Mouse (Mus musculus): Measurements from ENCODE around the gene Rbm34. TPM values are rescaled to one million over a fixed set of nuclear protein-coding genes. Genes with fewer than 3 reads are reported as not detected.

The Rbm34 gene
- total RNA-seq, 2 experiments from 2014 or later: 14.0 to 14.8 TPM

DNA sequence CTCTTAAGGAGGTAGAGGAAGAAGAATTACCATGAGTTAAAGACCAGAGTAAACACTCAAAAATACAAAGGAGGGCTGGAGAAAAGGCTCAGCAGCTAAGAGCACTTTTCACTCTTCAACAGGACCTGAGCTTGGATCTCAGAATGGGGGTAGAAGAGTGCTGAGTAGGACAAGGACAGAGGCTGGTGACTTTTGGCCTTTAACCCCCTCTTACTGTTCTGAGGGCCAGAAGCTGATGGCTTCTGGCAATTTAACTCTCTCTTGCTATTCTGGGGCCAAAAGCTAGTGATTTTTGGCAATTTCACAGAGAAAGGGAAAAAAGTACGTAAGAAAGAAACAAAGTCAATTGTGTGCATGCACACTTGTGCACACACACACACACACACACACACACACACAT lies 8.0 kb downstream of the Rbm34 start:
- no peak for DNase-seq (ENCODE audit: low spot score in 2 of 2)

DNA sequence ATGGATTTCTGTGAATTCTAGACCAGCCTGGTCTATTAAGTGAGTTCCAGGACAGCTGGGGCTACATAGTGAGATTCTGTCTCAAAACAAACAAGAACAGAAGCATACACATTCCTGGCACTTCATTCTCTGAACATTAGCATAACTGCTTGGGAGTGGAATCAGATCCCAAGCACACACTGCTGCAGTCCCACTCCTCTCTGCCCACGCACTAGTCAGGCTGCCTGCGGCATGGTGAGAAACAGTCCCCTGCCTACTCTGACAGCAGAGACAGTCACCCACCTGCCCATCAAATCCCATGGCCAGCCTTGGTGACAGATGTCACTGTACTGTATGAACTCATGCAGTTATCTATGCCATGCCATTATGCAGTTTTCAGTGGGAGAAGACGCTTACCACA lies 9.4 kb downstream of the Rbm34 start:
- DNase-seq (ENCODE audit: low spot score in 2 of 2): peak; percentile 35 to 84

DNA sequence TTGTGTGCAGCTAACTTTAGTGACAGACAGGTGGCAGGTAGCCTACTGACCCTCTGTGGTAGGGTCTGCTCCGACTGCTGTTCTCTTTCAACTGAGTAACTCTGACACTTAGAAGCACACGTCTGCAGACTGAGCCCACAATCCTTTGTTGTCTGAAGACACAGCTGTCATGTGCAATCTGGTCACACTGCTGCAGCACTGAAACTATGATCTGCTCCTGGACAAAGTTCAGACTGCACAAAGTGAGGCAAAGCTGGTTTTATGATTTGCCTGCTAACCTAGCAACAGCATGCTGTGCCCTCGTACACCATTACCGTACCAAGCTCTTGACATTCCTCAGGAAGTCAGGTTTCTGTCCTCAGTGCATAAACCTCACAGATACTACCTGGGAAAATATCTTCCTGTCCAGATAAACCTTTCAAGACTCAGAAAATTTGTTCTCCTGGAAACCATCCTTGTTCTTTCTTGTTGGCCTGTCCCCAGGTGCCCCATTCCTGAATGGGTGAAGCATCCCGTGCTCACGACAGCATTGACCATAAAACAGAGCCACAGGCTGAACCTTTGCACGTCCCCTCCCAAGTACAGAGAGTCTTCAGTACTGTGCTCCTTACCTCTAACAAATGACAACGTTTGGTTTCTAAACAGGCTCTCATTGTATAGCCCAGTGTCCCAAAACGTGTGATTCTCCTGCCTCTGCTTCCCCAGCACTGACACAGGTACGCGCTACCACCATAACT lies 18.8 kb downstream of the Rbm34 start:
- DNase-seq (ENCODE audit: low spot score in 2 of 2): no peak

DNA sequence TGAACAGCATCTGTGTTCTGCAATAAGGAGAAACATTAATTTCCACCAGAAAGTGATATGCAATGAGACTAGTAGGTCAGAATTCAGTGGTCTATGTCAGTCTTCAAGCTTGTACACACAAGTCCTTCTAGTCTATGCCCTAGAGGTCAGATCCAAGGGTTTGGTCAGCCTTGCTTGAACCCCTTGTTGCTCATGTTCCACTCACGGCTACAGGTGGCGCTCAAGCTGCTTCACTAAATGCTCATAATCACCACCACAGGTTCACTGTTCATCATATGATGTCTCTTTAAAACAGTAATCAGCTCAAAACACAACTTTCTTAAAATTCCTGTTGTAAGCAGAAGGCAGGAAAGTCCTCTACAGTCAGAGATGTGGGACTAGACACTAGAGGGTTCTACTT lies 21.3 kb downstream of the Rbm34 start:
- no peak for DNase-seq (ENCODE audit: low spot score in 2 of 2)

DNA sequence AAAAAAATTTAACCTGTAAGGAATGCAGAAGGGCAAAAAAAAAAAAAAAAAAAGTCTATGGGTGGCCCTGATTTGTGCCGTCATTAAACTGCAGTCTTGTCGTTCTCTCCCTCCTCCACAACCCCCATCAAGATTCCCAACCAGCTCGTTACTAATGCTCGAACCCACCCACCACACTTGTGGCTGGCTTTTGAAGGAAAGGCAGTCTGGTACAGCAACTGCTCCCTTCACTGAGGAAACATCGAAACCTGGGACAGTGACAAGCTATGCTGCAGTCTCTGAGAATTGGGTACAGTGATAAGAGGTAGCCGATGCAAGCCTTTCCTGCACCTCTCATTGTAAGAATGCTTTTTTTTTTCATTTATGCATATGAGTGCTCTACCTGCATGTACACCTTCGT lies 24.4 kb downstream of the Rbm34 start:
- DNase-seq (ENCODE audit: low spot score in 2 of 2): peak in 1 of 2 experiments; percentile 60

DNA sequence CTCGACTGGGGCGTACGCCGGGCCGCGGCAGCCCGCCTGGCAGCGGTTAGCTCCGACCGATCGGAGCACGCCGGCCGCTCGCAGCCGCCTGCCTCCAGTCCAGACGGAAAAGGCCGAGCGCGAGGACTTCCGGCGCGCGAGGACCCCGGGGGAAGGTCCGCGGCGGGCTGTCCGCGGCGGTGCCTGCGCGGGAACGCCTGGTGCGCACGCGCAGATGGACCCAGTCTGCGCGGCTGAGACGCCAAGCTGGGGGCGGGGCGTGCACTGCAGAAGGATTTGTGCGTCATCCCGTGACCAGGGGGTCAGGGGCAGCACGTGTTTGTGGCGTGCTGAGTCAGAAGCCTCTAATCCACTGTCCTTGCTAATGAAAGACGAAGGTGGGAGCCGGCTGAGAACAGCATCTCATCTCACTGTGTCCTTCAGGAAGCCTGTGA lies 25.1 kb downstream of the Rbm34 start, which contains the start of gene Tomm20:
Gene Tomm20, minus strand, starts transcription at position 115 of the 434 bp plus-strand sequence.
- peak; percentile 96 to 97 for DNase-seq (ENCODE audit: low spot score in 2 of 2)

DNA sequence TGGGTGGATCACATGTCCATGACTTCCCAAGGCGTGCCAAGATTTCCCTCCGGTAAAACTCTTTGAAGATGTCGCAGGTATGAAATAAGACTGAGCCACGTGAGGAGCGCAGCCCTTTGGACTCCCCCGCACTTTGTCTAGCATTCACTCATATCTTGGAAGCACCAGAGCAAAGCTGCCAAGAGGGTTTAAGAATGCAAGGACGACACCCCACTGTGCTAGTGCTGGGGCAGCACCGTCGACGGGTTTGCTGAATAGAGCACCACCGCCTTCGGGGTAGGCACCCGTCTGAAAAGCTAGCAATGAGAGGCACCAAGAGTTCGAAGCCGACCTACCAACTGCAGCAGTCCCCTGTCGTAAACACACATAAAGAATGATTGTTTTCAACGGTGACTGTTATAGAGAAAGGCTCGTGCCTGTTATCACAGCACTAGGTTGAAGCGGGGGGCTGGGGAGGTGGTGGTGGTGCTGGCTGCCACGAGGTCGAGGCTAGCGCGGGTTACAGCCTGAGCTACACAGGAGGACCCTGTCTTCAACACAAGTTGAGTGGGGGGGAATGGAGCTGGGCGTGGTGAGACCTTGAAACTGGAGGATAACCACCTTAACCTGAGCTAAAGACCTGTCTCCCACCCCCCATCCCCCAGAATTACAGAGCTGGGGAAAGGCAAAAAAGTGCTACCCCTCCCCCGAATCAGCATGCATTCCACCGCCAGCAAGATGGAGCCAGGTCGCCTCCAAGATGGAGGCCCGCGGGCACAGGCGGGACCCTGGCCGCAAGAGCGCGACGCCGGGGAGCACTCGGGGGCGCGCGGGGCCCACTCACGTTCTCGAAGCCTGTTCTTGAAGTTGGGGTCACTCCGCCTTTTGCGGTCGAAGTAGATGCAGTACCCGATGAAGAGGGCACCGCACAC lies 25.8 kb downstream of the Rbm34 start:
- DNase-seq (ENCODE audit: low spot score in 2 of 2): peak in 1 of 2 experiments; percentile 20

DNA sequence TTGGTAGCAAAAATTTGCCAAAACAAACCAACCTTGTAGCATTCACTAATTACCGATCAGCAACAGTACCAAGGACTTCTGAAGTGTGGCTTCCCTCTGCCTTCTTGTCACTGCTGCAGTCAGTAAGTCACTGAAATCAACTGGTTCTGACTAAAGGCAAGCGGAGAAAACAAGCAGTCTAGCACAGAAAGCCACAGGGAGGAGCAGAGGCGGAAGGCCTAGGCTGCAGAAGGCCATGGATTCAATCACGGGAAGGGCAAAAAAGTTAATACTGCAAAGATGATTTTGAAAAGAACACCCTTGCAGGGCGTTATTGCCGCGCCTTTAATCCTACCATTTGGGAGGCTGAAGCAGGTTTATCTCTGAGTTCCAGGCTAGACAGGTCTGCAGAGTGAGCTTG lies 27.3 kb downstream of the Rbm34 start:
- DNase-seq (ENCODE audit: low spot score in 2 of 2): no peak

DNA sequence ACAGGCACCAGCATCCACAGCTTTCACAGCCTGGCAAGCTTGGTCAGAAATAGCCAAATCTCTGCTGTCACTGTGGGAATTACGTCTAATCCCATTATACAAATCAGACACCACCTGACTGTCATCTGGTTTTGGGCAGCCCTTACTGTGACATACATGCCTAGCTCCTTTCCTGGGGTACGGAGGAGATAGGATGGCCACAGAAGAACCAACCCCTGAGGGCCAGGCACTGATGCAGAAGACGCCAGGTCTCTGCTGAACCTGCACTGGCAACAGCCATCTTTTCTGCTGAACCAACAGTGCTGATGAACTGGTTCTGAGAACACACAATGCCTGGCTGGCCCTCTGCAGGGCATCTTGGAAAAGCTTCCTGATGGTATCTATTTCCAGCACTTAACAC lies 33.5 kb downstream of the Rbm34 start:
- DNase-seq (ENCODE audit: low spot score in 2 of 2): no peak

DNA sequence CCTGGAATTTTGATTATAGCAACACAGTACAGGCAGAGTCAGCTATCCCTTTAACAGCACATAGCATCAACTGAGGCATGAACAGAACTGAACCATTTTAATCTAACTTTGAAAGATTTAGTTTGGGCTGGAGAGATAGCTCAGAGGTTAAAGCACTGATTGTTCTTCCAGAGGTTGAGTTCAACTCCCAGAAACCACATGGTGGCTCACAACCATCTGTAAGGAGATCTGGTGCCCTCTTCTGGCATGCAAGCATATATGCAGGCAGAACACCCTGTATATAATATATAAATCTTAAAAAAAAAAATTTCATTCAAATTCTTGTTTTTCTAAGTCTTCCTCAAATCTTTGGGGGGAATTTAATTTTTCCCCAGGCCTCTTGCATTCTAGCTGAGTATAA lies 34.9 kb downstream of the Rbm34 start:
- DNase-seq (ENCODE audit: low spot score in 2 of 2): no peak

DNA sequence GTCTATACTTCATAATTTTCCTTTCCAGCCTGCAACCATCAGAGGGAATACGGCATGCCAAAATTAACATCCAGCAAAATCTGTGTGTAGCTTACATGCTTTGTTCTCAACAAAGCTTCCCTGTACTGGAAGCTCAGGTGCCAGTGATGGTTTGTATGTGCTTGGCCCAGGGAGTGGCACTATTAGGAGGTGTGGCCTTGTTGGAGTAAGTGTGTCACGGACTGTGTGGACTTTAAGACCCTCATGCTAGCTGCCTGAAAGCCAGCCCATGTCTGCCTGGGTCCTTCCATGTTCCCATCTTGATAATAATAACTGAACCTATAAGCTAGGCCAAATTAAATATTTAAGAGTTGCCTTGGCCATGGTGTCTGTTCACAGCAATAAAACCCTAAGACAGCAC lies 35.5 kb downstream of the Rbm34 start:
- DNase-seq (ENCODE audit: low spot score in 2 of 2): no peak

DNA sequence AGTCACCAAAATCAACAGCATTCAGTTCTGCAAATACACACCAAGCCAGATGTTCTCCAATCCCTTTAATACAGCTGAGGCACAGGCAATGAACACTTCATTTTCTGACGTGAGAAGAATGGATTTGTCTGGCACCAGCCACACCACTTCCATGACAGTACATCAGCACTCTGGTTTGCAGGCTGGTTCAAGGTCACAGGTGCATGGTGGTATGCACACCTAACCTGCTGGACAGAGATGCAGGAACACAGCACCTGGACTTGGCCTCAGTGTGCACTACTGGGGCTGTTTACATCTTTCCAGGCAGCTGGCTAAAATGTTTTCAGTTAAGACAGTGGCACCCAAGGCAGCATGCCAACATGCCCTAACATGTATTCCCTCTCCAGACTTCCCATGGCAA lies 38.2 kb downstream of the Rbm34 start:
- no peak for DNase-seq (ENCODE audit: low spot score in 2 of 2)

DNA sequence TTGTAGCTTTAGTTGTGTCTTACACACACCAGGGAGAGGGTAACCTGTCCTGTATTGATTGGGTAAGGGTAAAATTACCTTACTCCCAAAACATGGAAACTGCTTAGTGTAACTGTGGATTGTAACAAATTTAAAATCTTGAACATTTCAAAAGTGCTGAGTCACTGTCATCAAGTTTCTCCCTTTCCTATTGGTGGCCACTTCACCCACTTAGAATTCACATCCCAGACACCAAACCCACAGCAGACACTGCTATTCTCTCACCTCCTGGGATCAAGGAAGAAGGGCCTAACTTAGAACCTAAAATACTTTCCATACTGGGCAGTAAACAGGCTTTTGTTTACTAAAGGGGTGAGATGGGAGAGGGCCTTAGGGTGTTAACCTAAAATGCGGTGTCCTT lies 38.6 kb downstream of the Rbm34 start:
- no peak for DNase-seq (ENCODE audit: low spot score in 2 of 2)

DNA sequence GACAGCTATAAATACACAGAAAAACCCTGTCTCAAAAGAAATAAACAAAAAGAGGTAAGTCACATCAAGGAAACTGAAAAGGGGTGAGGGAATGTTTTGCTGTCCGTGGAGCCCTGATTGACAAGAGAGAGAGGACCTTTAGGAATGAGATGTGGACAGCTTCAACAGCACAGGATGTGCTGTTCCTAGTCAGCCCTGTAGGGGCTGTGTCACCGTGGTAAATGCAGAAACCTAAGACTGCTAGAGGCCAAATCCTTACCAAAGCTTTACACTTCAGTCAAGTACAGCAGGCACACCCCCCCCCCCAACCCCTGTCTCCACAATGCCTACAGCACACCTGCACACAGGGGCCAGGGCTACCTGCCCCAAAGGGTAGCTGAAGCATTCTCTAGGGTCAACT lies 39.2 kb downstream of the Rbm34 start:
- no peak for DNase-seq (ENCODE audit: low spot score in 2 of 2)

DNA sequence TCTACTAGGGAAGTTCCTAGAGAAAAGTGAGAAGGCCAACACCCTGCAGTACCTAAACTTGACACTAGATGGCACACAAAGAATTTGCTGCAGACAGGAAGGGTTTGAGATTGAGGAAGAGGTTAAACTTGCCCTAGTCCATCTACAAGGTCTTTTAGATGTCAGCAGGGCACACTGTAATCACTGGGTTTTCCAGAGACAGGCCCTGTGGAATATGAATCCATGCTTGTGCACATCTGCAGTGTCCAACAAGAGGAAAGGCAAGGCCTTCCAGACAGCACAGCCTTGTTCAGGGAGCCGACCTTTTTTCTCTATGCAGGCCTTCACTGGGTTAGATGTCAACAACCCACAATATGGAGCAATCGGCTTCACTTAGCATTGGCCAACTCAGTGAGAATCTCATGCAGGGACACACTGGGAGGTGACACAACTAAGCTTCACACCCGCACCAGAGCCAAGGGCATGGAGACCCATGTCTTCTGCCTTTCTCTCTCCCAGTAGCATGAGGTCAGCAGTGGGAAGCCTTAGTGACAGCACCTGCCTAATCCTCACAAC lies 41.2 kb downstream of the Rbm34 start:
- peak; percentile 67 to 73 for DNase-seq (ENCODE audit: low spot score in 2 of 2)

DNA sequence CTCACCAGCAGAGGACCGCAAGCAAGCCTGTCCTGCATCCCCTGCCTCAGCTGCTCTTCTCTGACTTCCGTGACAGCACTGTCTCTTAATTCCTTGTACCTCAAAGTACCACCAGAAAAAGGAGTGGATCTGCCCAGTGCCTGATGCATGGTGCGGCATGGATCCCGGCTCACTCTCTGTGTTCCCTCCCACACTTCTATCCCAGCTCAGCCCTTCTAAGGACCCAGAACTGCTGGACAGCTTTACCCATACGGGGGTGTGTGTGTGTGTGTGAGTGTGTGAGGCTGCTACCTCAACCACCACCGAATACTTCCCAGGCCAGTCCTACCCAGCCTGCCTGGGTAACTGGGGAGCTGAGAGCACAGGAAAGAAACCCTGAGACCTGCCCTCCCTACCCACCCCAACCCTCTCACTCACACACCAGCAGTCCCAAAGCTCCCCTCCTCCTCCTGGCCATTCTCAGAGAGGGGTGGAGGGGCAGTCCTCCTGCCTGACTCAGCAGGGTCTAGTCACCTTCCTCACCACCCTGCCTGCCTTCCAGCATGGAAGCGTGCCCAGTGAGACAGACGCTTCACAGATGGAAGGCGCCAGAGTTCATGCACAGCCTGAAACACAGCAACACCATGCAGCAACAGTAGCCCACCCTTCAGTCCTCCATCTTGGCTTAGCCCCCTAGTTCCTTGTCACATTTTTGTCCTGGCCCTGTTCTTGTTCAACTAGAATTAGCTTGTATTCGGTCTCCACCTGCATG lies 41.9 kb downstream of the Rbm34 start:
- no peak for DNase-seq (ENCODE audit: low spot score in 2 of 2)

DNA sequence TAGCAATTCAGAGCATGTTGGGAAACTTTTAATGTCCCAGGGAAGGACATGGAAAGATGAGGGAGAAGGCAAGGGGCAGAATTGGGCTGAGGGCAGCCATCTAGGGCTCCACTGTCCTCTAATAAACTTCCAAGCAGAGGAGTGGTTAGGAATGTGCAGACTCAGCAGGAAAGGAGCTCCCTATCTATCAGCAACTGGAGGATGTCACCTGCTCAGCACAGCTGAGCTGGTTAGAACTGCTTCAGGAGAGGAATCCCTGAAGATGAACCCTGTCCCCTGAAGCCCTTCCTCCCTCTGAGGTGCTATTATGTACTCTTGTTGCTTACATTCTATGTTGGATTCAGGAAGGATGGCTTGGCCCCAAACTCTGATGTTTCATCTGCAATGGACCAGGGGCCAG lies 42.8 kb downstream of the Rbm34 start:
- DNase-seq (ENCODE audit: low spot score in 2 of 2): no peak

DNA sequence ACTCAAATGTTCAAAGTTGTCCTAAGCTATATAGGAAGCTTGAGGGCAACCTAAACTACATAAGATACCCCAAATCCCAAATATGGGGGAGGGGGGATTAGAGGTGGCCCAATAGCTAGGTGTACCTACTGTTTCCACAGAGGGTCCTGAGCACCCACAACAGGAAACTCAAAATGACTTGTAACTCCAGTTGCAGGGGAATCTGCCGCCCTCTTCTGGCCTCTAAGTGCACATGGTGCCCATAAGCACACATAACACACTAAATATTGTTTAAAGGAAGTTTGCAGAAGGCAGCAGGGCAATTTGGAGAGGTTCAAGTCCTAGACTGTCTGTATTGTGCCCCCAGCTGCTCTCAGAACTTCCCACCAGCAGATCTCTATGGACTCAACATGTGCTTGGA lies 43.8 kb downstream of the Rbm34 start:
- no peak for DNase-seq (ENCODE audit: low spot score in 2 of 2)

DNA sequence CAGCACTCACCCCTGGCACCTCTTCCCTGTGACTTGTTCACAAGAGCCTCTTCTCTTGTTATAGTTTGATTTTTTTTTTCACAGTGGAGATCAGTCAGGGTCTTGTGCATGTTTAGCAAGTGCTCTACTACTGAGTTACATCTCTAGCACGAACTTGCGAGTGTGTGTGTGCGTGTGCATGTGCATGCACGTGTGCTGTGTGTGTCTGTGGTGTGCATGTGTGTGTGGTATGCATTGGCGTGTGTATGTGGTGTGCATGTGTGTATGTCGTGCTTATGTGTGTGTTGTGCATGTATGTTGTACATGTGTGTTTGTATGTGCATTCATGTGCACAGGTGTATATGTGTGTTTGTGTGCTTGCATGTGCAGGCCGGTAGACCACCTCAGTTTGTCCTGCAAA lies 47.9 kb downstream of the Rbm34 start:
- no peak for DNase-seq (ENCODE audit: low spot score in 2 of 2)

DNA sequence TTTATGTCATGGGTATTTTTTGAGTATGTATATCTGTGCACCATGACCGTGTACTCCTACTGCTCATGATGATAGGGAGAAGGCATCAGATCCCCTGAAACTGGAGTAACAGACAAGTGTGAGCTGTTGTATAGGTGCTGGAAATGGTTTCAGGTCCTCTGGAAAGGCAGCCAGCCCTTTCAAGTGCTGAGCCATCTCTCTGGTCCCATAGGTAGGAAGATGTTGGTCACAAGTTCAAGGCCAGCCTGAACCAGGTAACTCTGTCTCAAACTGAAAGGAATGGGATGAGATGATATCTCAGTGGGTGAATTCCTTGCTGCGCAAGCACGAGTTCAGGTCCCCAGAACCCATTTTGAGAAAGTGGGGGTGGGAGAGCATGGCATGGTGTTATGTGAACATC lies 49.4 kb downstream of the Rbm34 start:
- DNase-seq (ENCODE audit: low spot score in 2 of 2): no peak

DNA sequence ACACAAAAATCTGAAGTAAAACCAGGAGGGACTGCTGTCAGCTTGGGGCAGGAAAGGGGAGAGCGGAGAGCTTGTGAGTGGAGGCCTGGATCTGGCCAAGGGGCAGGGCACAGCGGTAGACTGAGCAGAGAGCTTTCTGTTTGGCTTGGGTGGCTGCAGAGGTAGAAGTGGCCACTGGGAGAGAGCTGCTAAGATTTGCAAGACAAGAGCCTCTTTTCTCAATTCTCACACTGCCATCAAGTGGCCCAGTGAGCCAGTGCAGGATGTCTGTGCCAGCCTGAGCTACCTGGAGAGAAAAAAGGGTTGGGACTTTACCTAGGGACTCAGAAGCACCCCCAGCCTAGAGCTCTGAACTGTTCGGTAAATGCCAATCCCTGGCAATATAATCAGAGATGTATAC lies 50.0 kb downstream of the Rbm34 start:
- DNase-seq (ENCODE audit: low spot score in 2 of 2): peak; percentile 67 to 82

Measured in layer of hippocampus, postnatal 14 days (tissue).